Mouse (Mus musculus): ENCODE measurements around the gene Arhgef7. TPM values are rescaled to one million over a fixed set of nuclear protein-coding genes. Genes with fewer than 3 reads are reported as not detected.
"Not testable (repeated sequence)": the region's sequence is repeated elsewhere in the genome, so short reads cannot be mapped to it uniquely, and the experiment has no call there.

Gene Arhgef7
- polyA plus RNA-seq, 1 experiment from 2014 or later = 12.6 TPM

DNA sequence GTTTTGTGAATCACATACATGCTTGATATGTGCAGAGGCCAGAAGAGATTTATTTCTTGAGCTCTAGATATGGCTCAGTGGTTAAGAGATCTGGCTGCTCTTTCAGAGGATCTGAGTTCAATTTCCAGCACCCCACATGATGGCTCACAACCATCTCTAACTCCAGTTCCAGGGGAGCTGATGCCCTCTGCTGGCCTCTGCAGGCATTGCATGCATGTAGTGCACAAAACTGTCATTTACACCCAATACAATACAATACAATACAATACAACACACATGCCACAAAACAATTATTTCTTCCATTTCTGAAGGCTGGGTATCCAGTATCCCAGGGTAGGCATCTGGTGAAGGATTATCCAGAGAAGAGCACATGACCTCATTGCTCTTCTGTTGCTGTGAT lies 140.3 kb downstream of the Arhgef7 start:
- DNase-seq (ENCODE audit: low spot score) = no peak
- H3K36me3 ChIP-seq (ENCODE audit: control insufficient read depth, insufficient read depth, low read length) = no peaks in the 10 kb centered on the region
- H3K9me3 ChIP-seq (ENCODE audit: control insufficient read depth, low read length) = no peaks in the 10 kb centered on the region
- no peak overlapping the region for H3K27ac ChIP-seq (replicated peaks)
- no peak overlapping the region for H3K4me3 ChIP-seq (ENCODE audit: low read depth, low read length)
- no peak overlapping the region for H3K4me2 ChIP-seq (replicated peaks; ENCODE audit: low read depth)
- no peak for ATAC-seq (ENCODE audit: low FRiP score, low TSS enrichment)
- no peak overlapping the region for H3K9ac ChIP-seq (ENCODE audit: low read length)
- H3K4me1 ChIP-seq (replicated peaks; ENCODE audit: control insufficient read depth, insufficient read depth) = no peaks in the 10 kb centered on the region
- no peaks in the 10 kb centered on the region for H3K27me3 ChIP-seq (ENCODE audit: control insufficient read depth, insufficient read depth, low read length)
- TF ChIP-seq CTCF (IDR thresholded peaks at IDR 0.05; ENCODE audit: low read depth) = peak; percentile 42
- TF ChIP-seq EP300 (optimal IDR thresholded peaks at IDR 0.05) = no peak

DNA sequence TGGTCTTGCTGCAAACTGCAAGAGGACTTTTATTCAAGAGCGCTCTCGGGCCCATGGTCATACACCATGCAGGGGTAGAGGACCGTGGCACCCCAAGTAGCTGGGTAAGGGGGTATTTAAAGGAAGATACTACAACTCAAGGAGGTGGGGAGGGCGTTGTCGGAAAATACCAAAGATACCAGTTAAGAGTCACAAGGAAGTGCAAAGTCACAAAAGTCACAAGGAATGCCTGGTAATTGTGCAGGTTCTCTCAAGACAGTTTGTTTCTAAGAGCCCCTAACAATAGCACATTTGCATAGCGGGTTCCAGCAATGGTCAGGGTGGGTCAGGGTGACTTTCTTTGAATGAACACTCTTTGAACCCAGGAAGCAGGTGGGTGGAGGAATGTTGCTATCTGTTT lies 146.7 kb downstream of the Arhgef7 start:
- not testable (repeated sequence) for H3K27me3 ChIP-seq (ENCODE audit: control insufficient read depth, insufficient read depth, low read length); H3K9me3 ChIP-seq (ENCODE audit: control insufficient read depth, low read length); DNase-seq (ENCODE audit: low spot score); H3K9ac ChIP-seq (ENCODE audit: low read length); ATAC-seq (ENCODE audit: low FRiP score, low TSS enrichment); H3K27ac ChIP-seq (replicated peaks); H3K4me1 ChIP-seq (replicated peaks; ENCODE audit: control insufficient read depth, insufficient read depth); H3K4me3 ChIP-seq (ENCODE audit: low read depth, low read length); H3K36me3 ChIP-seq (ENCODE audit: control insufficient read depth, insufficient read depth, low read length); H3K4me2 ChIP-seq (replicated peaks; ENCODE audit: low read depth)
- 88% methylated on average over 6 of the region's 6 CpGs for WGBS

DNA sequence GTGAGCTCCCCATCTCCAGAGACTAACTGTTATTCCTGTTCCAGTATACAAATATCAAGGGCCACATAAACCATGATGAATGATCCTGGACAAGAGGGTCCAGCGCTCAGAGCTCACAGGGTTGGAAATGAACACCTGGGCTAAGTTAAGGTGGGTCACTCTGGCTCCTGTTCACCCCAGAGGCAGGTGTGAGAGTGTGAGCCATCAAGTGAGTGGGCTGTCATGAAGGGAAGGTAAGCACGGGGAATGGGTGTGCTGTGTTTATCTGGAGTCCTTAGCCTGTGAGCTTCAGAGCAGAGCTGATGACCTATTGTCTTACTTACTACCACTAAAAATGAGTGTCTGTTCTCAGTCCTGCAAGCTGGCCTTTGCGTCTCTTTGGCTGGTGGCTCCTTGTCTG lies 157.1 kb downstream of the Arhgef7 start:
- no peaks in the 10 kb centered on the region for H3K9me3 ChIP-seq (ENCODE audit: control insufficient read depth, low read length)
- no peak overlapping the region for H3K4me2 ChIP-seq (replicated peaks; ENCODE audit: low read depth)
- no peak for ATAC-seq (ENCODE audit: low FRiP score, low TSS enrichment)
- no peak for DNase-seq (ENCODE audit: low spot score)
- no peak overlapping the region for H3K4me3 ChIP-seq (ENCODE audit: low read depth, low read length)
- no peak overlapping the region for H3K9ac ChIP-seq (ENCODE audit: low read length)
- H3K27me3 ChIP-seq (ENCODE audit: control insufficient read depth, insufficient read depth, low read length) = no peaks in the 10 kb centered on the region
- no peak for TF ChIP-seq CTCF (IDR thresholded peaks at IDR 0.05; ENCODE audit: low read depth)
- TF ChIP-seq EP300 (optimal IDR thresholded peaks at IDR 0.05) = no peak
- WGBS = 89% methylated on average over 3 of the region's 3 CpGs
- H3K4me1 ChIP-seq (replicated peaks; ENCODE audit: control insufficient read depth, insufficient read depth) = no peaks in the 10 kb centered on the region
- H3K27ac ChIP-seq (replicated peaks) = no peak overlapping the region
- H3K36me3 ChIP-seq (ENCODE audit: control insufficient read depth, insufficient read depth, low read length) = no peaks in the 10 kb centered on the region

Other genes with a start within 250 kb of the Arhgef7 start
- gene Rab20, start 249.0 kb upstream of the Arhgef7 start, polyA plus RNA-seq (2015; fragmentation: Nextera tagmentation; extraction: Ambion mirVana) = 9.6 and 9.9 TPM in 2 replicates
- 79.1 and 84.8 TPM in 2 replicates for gene Naxd, start 230.2 kb upstream of the Arhgef7 start, polyA plus RNA-seq (2015; fragmentation: Nextera tagmentation; extraction: Ambion mirVana)
- 11.7 and 13.1 TPM in 2 replicates for gene Cars2, start 176.9 kb upstream of the Arhgef7 start, polyA plus RNA-seq (2015; fragmentation: Nextera tagmentation; extraction: Ambion mirVana)
- gene Ing1, start 172.2 kb upstream of the Arhgef7 start, polyA plus RNA-seq (2015; fragmentation: Nextera tagmentation; extraction: Ambion mirVana) = 23.1 and 23.2 TPM in 2 replicates
- 27.9 and 29.3 TPM in 2 replicates for gene Ankrd10, start 92.0 kb upstream of the Arhgef7 start, polyA plus RNA-seq (2015; fragmentation: Nextera tagmentation; extraction: Ambion mirVana)
- not detected in 2 replicates for gene 1700016D06Rik, start 26.7 kb upstream of the Arhgef7 start, polyA plus RNA-seq (2015; fragmentation: Nextera tagmentation; extraction: Ambion mirVana)
- not detected in 2 replicates for gene Tex29, start 112.8 kb downstream of the Arhgef7 start, polyA plus RNA-seq (2015; fragmentation: Nextera tagmentation; extraction: Ambion mirVana)

Measured in stomach, postnatal 0 days (tissue).